Mouse (Mus musculus) gastrocnemius, adult 2 months (tissue): ENCODE measurements around the gene Mvb12b. TPM values are rescaled to one million over a fixed set of nuclear protein-coding genes. Genes with fewer than 3 reads are reported as not detected.
A peak's percentile ranks its signal among the peaks of the same experiment; 100 is the strongest.

Source experiments
- DNase-seq: peaks from one replicate; pipeline ENCODE4 v3.0.0; 2022
- H3K27ac ChIP-seq: fragments of 200-600 bp; 2 replicates; pipeline ENCODE4 v1.8.1; 2022; ENCODE audit warnings: mild to moderate bottlenecking
- H3K4me3 ChIP-seq: fragments of 200-600 bp; 2 replicates; pipeline ENCODE4 v1.8.1; 2022; ENCODE audit warnings: mild to moderate bottlenecking, moderate library complexity
- CTCF ChIP-seq: fragments of 200-600 bp; IDR thresholded peaks from 2 replicates; pipeline ENCODE4 v1.8.1; 2022; ENCODE audit warnings: antibody characterized with exemption, mild to moderate bottlenecking, moderate library complexity
- intact Hi-C: fragments of 180-260 bp; cut with DNase I; formaldehyde crosslinking; loops from one replicate; pipeline ENCODE4 v1.15.1; 2025
- total RNA-seq, 2 experiments: library from RNA; stranded (reverse); gene quantifications; 2 replicates each; pipeline ENCODE4 v1.2.3; 2021

Gene Mvb12b
- total RNA-seq, 2 experiments from 2014 or later = 28.4 to 30.4 TPM

DNA sequence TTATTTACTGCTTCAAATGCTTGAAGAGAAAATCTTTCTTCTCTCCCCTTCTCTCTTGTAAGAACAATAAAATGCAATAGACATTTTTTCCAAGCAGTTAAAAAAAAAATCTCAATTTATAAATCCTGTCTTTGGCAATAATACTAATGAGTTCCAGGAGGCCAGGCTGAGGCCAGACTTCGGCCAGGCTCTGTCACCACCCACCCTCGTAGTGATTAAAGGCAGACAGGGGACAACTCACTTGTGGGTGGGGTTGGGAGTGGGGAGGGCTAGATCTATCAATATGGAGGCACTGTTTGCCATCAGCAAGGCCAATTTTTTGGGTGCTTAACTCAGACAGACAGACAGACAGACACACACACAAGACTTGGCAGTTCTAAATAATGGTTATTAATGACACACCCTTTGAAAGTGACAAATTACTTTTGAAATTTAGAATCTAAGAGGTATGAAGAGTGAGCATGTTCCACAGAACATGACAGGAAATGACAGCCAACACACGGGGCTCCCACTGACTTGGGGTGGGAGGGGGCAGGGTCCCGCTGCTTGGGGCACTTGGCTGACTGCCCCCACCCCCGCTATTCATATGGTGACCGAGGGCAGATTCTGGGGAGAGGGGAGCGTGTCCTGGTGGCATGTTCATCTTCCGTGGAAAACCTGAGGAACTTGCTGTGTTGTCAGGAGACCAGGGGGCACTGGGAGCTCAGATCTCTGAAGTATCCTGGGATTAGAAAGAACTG is 74.1 kb downstream of the Mvb12b start:
- intact Hi-C loops = no loop called here
- H3K4me3 ChIP-seq = no peak overlapping the region
- H3K27ac ChIP-seq = no peak overlapping the region
- no peak for TF ChIP-seq CTCF
- no peak for DNase-seq

GRCm38 (mm10) chr2:33812980-33813379 is 74.8 kb downstream of the Mvb12b start:
- no peak for TF ChIP-seq CTCF
- no peak for DNase-seq
- Histone ChIP-seq H3K4me3 (no peak overlapping the region), H3K27ac (no peak overlapping the region)
- intact Hi-C loops = no loop called here

DNA sequence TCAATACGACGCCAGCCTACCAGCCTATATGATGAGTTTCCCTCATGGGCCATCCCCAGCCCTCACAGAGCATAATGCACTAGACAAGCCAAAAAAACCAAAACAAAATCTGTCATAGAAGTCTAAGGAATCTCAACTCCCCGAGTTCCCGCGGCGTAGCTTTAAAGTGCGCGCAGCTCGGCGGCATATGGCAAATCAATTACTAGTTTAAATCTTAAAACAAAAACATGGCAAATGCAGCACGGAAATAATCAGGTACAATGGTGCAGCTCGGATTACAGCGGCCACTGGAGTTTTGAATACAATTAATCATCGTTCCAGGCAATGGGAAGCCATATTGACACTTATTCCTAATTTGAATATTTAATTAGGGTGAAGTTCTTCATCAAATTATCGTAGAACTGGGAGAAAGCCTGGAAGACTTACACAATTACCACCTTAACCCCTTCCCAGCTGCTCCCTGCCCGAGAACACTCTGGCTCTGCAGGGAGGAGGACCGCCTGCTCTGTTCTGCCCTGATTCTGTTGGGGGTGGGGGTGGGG is 76.3 kb downstream of the Mvb12b start:
- intact Hi-C loops = no loop called here
- DNase-seq = no peak
- H3K4me3 ChIP-seq = no peak overlapping the region
- no peak for TF ChIP-seq CTCF
- H3K27ac ChIP-seq = no peak overlapping the region

DNA sequence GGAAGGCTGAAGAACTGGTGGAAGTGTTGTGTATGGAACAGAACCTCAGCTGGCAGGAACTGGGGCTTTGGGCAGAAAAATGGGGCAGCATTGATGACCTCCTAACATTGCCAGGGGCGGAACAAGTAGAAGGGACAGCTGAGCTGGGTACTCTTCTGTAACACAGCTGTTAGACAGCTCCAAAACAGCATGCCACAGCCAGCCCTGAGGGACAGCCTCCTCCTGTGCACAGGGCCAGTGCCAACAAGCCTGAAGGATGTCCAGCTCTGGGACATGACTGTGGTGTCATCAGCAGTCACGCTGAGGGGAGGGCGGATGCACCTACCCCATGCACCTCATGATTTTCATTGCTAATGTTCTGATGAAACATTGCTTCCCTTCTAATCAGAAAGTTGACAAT is 78.7 kb downstream of the Mvb12b start:
- intact Hi-C loops = no loop called here
- TF ChIP-seq CTCF = no peak
- Histone ChIP-seq H3K4me3 (no peak overlapping the region), H3K27ac (no peak overlapping the region; the same call in 1 of the 2 replicates)
- DNase-seq = peak; percentile 79

DNA sequence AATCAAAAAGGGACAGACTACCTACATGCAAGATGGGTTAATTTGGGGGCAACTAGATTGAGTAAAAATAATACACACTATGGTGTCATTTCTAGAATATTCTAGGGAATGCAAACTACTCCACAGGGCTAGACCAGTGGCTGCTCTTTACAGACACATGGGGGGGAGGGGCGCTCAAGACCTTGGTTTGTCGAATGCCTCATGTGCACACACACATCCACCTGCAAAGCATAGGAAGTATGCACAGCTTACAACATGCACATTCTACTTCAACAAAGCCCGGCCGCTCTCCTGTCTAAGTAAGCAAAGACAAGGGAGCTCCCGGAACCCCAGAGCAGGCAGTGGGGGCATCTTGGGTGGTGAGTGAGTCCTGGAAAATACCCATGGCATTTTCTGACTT is 79.7 kb downstream of the Mvb12b start:
- Histone ChIP-seq H3K27ac (no peak overlapping the region), H3K4me3 (no peak overlapping the region)
- no peak for DNase-seq
- no peak for TF ChIP-seq CTCF
- intact Hi-C loops = no loop called here

DNA sequence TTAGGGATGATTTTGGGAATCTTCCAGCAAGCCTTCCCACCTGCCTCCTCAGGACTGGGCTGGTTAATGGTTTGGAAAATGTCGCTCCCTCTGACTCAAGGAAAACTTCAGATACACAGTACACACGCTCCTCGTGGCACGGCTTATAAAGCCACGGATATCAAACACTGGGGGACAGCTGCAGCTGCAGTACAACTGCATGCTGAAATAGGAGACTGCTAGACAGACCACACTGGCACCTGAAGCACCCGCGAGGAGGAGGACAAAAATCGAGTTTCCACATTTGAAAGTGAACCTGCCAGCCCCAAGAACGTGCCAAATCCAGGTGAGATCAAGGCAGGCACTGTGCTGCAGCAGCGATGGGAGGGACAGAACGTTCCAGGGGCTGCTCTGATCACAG is 82.1 kb downstream of the Mvb12b start:
- DNase-seq = no peak
- intact Hi-C loops = no loop called here
- H3K4me3 ChIP-seq = no peak overlapping the region
- no peak overlapping the region for H3K27ac ChIP-seq
- TF ChIP-seq CTCF = no peak

- DNase-seq = no peak
- H3K27ac ChIP-seq = no peak overlapping the region
- no peak overlapping the region for H3K4me3 ChIP-seq
- TF ChIP-seq CTCF = no peak
- intact Hi-C loops = no loop called here
Observed at GRCm38 (mm10) chr2:33803717-33804214, 84.0 kb downstream of the Mvb12b start.

GRCm38 (mm10) chr2:33803083-33803615 is 84.6 kb downstream of the Mvb12b start:
- Histone ChIP-seq H3K27ac (no peak overlapping the region), H3K4me3 (no peak overlapping the region)
- DNase-seq = no peak
- no peak for TF ChIP-seq CTCF
- intact Hi-C loops = no loop called here

DNA sequence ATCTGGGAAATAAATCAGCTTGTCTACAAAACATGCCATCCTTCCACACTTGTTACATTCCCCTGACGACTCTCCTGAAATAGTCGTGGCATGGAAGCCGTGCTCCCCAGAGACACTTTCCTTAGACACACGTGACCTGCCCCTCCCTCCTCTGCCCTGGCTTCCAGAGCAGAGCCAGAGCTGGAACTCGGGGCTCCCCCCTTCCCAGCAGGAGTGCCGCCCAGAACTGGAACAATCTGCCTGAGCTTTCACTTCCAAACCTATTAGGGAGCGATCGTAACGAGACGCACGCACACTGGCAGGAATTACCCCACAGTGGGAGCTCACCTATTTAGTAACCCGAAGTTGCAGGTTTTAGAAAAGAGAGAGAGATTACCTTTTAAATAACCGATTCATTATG is 86.0 kb downstream of the Mvb12b start:
- DNase-seq = peak; percentile 55
- intact Hi-C loops = no loop called here
- peak overlapping the region; percentile 44 for H3K4me3 ChIP-seq
- TF ChIP-seq CTCF = no peak
- peak overlapping the region; percentile 53 for H3K27ac ChIP-seq

- H3K27ac ChIP-seq = peak overlapping the region; percentile 53
- TF ChIP-seq CTCF = no peak
- peak; percentile 25 for DNase-seq
- intact Hi-C loops = no loop called here
- peak overlapping the region; percentile 44 for H3K4me3 ChIP-seq
Observed at GRCm38 (mm10) chr2:33801336-33801735, 86.4 kb downstream of the Mvb12b start.

DNA sequence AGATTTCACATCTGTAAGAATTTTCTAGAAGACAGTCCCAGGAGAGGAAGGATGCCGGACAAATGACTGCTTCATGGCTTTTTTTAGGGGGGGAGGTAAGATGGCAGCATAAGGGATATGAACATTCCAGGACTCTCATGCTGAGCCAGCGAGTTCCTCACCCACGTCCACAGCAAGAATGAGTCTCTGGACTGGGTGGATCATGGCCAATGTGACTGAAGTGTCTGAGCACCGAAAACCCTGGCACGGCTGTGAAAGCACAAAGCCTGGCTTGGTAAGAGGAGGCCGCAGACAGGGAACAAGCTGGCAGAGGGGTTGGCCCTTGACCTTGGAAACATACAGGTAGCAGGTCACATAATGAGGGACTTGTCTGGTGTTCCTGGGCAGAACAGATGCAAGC is 87.5 kb downstream of the Mvb12b start:
- no peak overlapping the region for H3K27ac ChIP-seq
- no peak for DNase-seq
- H3K4me3 ChIP-seq = no peak overlapping the region
- intact Hi-C loops = no loop called here
- no peak for TF ChIP-seq CTCF

DNA sequence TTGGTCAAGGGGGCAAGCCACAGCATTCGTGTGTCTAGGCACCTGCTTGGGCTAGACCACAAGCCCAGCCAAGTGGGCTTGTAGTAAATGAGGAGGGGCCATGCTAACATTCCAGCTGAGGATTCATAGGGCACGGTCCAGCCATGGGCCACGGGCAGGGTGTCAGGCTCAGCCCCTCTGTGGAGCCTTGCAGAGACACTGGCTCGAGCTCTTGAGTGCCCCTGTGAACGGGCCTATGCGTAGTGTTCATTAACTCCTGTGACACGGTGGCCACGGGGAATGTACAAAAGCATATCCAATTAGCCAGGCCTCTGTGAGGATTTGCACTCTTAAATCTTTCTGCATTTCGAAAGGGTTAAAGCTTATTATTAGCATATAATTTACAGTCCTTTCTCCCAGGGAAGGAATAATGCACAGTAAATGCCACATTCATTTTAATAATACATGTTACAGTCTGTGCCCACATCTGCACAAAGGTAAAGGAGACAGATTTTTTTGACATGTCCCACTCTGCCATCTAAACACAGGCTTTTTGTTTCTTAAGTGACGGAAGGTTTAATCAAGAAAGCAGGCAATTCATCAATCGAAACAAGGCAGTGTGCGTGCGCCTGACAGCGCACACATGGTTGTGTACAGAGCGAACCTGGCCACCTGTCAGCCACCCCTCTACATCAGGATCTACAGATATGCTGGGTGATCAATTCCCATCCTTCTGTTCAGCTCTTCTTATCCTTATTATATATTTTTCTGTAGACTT is 91.9 kb downstream of the Mvb12b start:
- Histone ChIP-seq H3K4me3 (no peak overlapping the region), H3K27ac (no peak overlapping the region)
- no peak for TF ChIP-seq CTCF
- intact Hi-C loops = no loop called here
- peak; percentile 1 for DNase-seq

DNA sequence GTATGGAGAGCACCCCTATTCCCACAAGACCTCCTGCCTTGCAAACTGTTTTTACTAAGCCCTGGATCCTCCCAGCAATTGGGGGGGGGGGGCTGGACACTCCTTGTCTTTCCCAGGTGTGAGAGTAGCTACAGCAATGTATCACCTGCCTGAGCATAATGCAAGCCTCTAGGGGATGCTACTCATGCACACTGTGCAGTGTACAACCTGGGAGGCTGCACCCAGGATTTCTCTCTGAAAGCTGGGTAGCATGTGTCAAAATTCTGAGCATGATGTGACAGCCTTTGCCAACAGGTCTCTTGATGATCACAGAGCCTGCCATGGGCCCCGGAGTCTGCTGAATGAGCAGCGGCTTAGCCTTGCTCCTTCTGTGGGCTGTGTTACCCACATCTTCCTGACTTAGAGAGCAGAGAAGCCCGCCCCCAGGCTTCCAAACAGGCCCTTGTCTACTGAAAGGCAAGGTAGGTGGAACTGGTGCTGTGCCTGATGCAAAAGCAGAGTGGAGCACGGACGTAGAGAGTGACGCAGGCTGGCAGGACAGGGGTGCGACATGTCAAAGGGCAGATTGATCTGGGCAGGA is 92.7 kb downstream of the Mvb12b start:
- no peak overlapping the region for H3K27ac ChIP-seq
- no peak overlapping the region for H3K4me3 ChIP-seq
- intact Hi-C loops = no loop called here
- no peak for TF ChIP-seq CTCF
- DNase-seq = peak; percentile 12
